Mouse (Mus musculus) myocyte (in vitro differentiated cells): ENCODE results near the gene Fam50a. TPM values are rescaled to one million over a fixed set of nuclear protein-coding genes. Genes with fewer than 3 reads are reported as not detected.

Source experiments
- H3K27me3 ChIP-seq: one replicate; pipeline ENCODE4 v1.6.1; 2011; ENCODE audit not compliant: control insufficient read depth, insufficient read depth, insufficient read length
- H3K36me3 ChIP-seq: one replicate; pipeline ENCODE4 v1.6.1; 2011; ENCODE audit not compliant: control insufficient read depth, insufficient read depth
- H3K4me2 ChIP-seq: one replicate; pipeline ENCODE4 v1.6.1; 2011; ENCODE audit warnings: low read depth, control low read depth
- H3K4me3 ChIP-seq: one replicate; pipeline ENCODE4 v1.5.1; 2011; ENCODE audit warnings: mild to moderate bottlenecking, control low read depth, moderate library complexity
- H3K79me2 ChIP-seq: one replicate; pipeline ENCODE4 v1.6.1; 2011; ENCODE audit not compliant: control insufficient read depth, insufficient read depth
- H3ac ChIP-seq: one replicate; pipeline ENCODE4 v1.6.1; 2011; ENCODE audit not compliant: control insufficient read depth, insufficient read length
- CEBPB ChIP-seq: IDR thresholded peaks from 2 replicates; pipeline ENCODE4 v1.6.1; 2011; ENCODE audit warnings: mild to moderate bottlenecking, moderate library complexity; ENCODE audit not compliant: poor library complexity, insufficient read depth, severe bottlenecking
- E2F4 ChIP-seq: IDR thresholded peaks from one replicate; pipeline ENCODE4 v1.6.1; 2011; ENCODE audit warnings: mild to moderate bottlenecking, control low read depth, moderate library complexity; ENCODE audit not compliant: insufficient read depth
- MAX ChIP-seq: IDR thresholded peaks from one replicate; pipeline ENCODE4 v1.6.1; 2011; ENCODE audit warnings: low read depth, mild to moderate bottlenecking, control low read depth
- MYOD1 ChIP-seq, 3 experiments: IDR thresholded peaks; one replicate each; pipeline ENCODE4 v1.6.1; 2011; ENCODE audit warnings: control low read depth in 2 of 3, low read depth in 2 of 3, mild to moderate bottlenecking in 2 of 3, moderate library complexity in 1 of 3; ENCODE audit not compliant: insufficient read length in 2 of 3, control insufficient read depth in 1 of 3
- MYOG ChIP-seq, 3 experiments: IDR thresholded peaks; one replicate each; pipeline ENCODE4 v1.6.1; 2011; ENCODE audit warnings: control low read depth in 2 of 3, low read depth in 2 of 3, mild to moderate bottlenecking in 2 of 3; ENCODE audit not compliant: insufficient read length in 2 of 3, control insufficient read depth in 1 of 3, insufficient read depth in 1 of 3
- POLR2A ChIP-seq: IDR thresholded peaks from one replicate; pipeline ENCODE4 v1.6.1; 2011; ENCODE audit warnings: low read depth, mild to moderate bottlenecking, control low read depth, moderate library complexity; ENCODE audit not compliant: insufficient read length
- POLR2AphosphoS2 ChIP-seq: IDR thresholded peaks from one replicate; pipeline ENCODE4 v1.6.1; 2011; ENCODE audit warnings: low read depth, control low read depth; ENCODE audit not compliant: insufficient read length
- REST ChIP-seq: IDR thresholded peaks from one replicate; pipeline ENCODE4 v1.6.1; 2011; ENCODE audit warnings: mild to moderate bottlenecking, control low read depth, moderate library complexity; ENCODE audit not compliant: insufficient read depth, insufficient read length
- SRF ChIP-seq: IDR thresholded peaks from one replicate; pipeline ENCODE4 v1.6.1; 2011; ENCODE audit warnings: low read depth; ENCODE audit not compliant: control insufficient read depth, insufficient read length
- TCF12 ChIP-seq: IDR thresholded peaks from one replicate; pipeline ENCODE4 v1.6.1; 2011; ENCODE audit warnings: mild to moderate bottlenecking, control low read depth; ENCODE audit not compliant: poor library complexity, insufficient read depth, severe bottlenecking
- TCF3 ChIP-seq: IDR thresholded peaks from one replicate; pipeline ENCODE4 v1.6.1; 2011; ENCODE audit warnings: low read depth, control low read depth; ENCODE audit not compliant: insufficient read length
- USF1 ChIP-seq: IDR thresholded peaks from one replicate; pipeline ENCODE4 v1.6.1; 2011; ENCODE audit warnings: low read depth, mild to moderate bottlenecking, control low read depth, moderate library complexity
- polyA plus RNA-seq: library from polyadenylated mRNA; unstranded; fragments of >200 nt; fragmentation: generic; extraction: Trizol; gene quantifications from one replicate; pipeline ENCODE4 v1.2.1, GENCODE M21; 2012; ENCODE audit warnings: missing spikeins

Gene Fam50a
- polyA plus RNA-seq, 1 experiment: 62.2 TPM

DNA sequence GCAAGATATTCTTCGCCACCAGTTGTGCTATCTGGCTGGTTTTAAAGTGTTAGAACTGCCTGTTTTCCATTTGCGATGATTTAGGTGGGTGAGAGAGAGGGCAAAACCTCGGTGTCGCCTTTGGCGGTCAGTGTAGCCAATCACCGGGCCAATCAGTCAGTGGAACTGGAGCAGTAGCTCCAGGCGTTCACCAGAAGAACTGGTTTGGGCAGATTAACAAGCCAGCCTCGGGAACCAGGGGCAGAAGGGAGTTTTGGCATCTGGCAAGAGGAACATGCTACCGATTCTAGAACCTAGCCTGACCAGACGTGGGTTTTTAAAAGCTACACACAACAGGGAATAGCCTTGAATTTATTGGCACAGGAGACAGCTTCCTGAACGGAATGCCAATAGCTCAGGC, 46.3 kb downstream of the Fam50a start:
- Histone ChIP-seq H3ac (no peak overlapping the region), H3K27me3 (no peaks in the 10 kb centered on the region), H3K4me3 (no peak overlapping the region), H3K79me2 (no peaks in the 10 kb centered on the region), H3K36me3 (no peaks in the 10 kb centered on the region), H3K4me2 (no peak overlapping the region)
- TF ChIP-seq POLR2AphosphoS2 (no peak), CEBPB (no peak), POLR2A (no peak), USF1 (no peak), TCF3 (no peak), REST (no peak), MYOG (IDR thresholded peaks at IDR 0.05; ENCODE audit: control insufficient read depth in 1 of 3, insufficient read depth in 1 of 3, insufficient read length in 2 of 3, low read depth in 2 of 3) (no peak), SRF (no peak), TCF12 (no peak), MYOD1 (IDR thresholded peaks at IDR 0.05; ENCODE audit: control insufficient read depth in 1 of 3, insufficient read length in 2 of 3, low read depth in 2 of 3) (no peak), E2F4 (no peak), MAX (no peak)

DNA sequence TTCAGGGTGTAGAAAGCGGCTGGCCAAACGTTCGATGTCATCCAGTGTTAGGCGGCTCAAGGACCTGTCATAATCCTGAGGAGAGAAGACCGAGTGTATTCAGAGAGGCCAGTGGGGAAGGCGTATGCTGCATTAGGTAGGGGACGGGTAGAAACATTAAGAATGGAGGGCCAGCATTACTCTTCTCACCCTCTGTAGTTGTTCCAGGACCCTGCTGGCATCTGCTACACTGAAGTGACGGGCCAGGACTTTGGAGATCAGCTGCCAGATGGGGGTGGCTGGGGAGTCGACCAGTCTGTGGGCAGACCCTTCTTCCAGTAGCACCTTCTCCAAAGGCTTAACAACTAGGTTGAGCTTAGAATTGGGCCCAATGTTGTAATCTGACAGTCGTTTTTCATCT, 54.7 kb downstream of the Fam50a start:
- Histone ChIP-seq H3K4me3 (peak overlapping the region; percentile 60), H3K27me3 (no peaks in the 10 kb centered on the region), H3K79me2 (peaks cover 7% of the 10 kb centered on the region), H3ac (peak overlapping the region; percentile 33), H3K36me3 (no peaks in the 10 kb centered on the region), H3K4me2 (peak overlapping the region; percentile 73)
- TF ChIP-seq POLR2A (no peak), REST (no peak), TCF3 (no peak), CEBPB (no peak), MYOD1 (IDR thresholded peaks at IDR 0.05; ENCODE audit: control insufficient read depth in 1 of 3, insufficient read length in 2 of 3, low read depth in 2 of 3) (no peak), POLR2AphosphoS2 (no peak), E2F4 (no peak), MAX (no peak), MYOG (IDR thresholded peaks at IDR 0.05; ENCODE audit: control insufficient read depth in 1 of 3, insufficient read depth in 1 of 3, insufficient read length in 2 of 3, low read depth in 2 of 3) (no peak)

DNA sequence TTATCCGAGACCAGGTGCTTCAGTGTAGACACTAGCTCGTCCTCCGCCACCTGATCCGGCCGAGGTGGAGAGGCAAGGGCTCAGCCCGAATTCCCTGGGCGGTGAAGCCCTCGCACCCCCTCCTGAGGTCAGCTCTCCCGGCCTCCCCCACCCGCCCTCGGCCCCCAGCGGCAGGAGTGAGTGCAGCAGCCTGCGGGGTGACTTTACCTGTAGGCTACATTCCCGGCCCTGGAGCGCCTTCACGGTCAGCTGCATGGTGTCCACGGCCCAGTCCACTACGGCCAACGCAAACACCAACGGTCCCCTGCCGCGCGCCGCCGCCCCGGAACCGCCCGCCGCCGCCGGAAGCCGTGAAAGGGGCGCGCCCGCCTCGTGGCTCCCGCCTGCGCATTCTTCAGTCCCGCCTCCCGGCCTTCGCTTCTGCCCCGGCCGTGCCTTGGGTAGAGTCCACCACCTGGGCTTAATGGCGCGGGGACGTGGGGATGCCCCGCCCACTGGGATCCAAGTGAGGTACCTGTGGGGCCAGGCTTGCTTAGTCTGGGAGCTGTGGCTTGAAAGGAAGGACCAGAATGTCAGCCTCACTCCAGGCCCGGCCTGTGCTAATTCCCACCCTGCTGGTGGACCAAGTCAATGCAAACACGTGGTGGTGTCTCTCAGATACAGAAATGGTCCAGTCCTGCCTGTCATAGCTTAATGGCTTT, 55.5 kb downstream of the Fam50a start:
- H3K4me3 ChIP-seq: peak overlapping the region; percentile 60
- no peaks in the 10 kb centered on the region for H3K36me3 ChIP-seq
- peak overlapping the region; percentile 33 for H3ac ChIP-seq
- H3K79me2 ChIP-seq: peaks cover 7% of the 10 kb centered on the region
- peak overlapping the region; percentile 73 for H3K4me2 ChIP-seq
- TF ChIP-seq POLR2AphosphoS2 (peak; percentile 67), POLR2A (peak; percentile 72), SRF (no peak)
- H3K27me3 ChIP-seq: no peaks in the 10 kb centered on the region

Other genes starting within 250 kb of the Fam50a start
- not detected for gene Opn1mw, start 185.6 kb upstream of the Fam50a start, polyA plus RNA-seq
- 9.2 TPM for gene Mecp2, start 177.7 kb upstream of the Fam50a start, polyA plus RNA-seq
- gene Tex28, start 145.2 kb upstream of the Fam50a start, polyA plus RNA-seq: not detected
- gene Tktl1, start 135.8 kb upstream of the Fam50a start, polyA plus RNA-seq: not detected
- gene Flna, start 63.2 kb upstream of the Fam50a start, polyA plus RNA-seq: 545 TPM
- gene Emd, start 58.3 kb upstream of the Fam50a start, polyA plus RNA-seq: 67.1 TPM
- gene Rpl10, start 42.2 kb upstream of the Fam50a start, polyA plus RNA-seq: 2,470 TPM
- 28.2 TPM for gene Taz, start 31.1 kb upstream of the Fam50a start, polyA plus RNA-seq
- gene Dnase1l1, start 30.7 kb upstream of the Fam50a start, polyA plus RNA-seq: 17.0 TPM
- 178 TPM for gene Atp6ap1, start 15.9 kb upstream of the Fam50a start, polyA plus RNA-seq
- gene Gdi1, start 8.0 kb upstream of the Fam50a start, polyA plus RNA-seq: 83.9 TPM
- 12.8 TPM for gene Plxna3, start 16.0 kb downstream of the Fam50a start, polyA plus RNA-seq
- 41.6 TPM for gene Lage3, start 40.6 kb downstream of the Fam50a start, polyA plus RNA-seq
- gene Ubl4a, start 60.2 kb downstream of the Fam50a start, polyA plus RNA-seq: 51.5 TPM
- 11.2 TPM for gene Slc10a3, start 60.3 kb downstream of the Fam50a start, polyA plus RNA-seq
- gene Fam3a, start 80.2 kb downstream of the Fam50a start, polyA plus RNA-seq: 19.5 TPM
- 24.7 TPM for gene Ikbkg, start 80.3 kb downstream of the Fam50a start, polyA plus RNA-seq
- gene G6pdx, start 116.2 kb downstream of the Fam50a start, polyA plus RNA-seq: 62.2 TPM
- not detected for gene Gm6880, start 168.4 kb downstream of the Fam50a start, polyA plus RNA-seq